Mouse (Mus musculus) heart, embryonic 15.5 days (tissue): ENCODE results near the gene Zfhx2. TPM values are rescaled to one million over a fixed set of nuclear protein-coding genes. Genes with fewer than 3 reads are reported as not detected.
A peak's percentile ranks its signal among the peaks of the same experiment; 100 is the strongest.

Experiments
- ATAC-seq: fragments of 200-750 bp; cut with Nextera tagmentation; replicated peaks from 2 replicates; pipeline ENCODE4 v1.8.0; 2017; ENCODE audit warnings: low read depth, moderate TSS enrichment; ENCODE audit not compliant: insufficient number of reproducible peaks, insufficient read depth, low FRiP score
- H3K27ac ChIP-seq: fragments of 300-500 bp; sonication (generic); 2 replicates; pipeline ENCODE4 v1.5.1; 2015; ENCODE audit warnings: mild to moderate bottlenecking, inconsistent platforms
- H3K27me3 ChIP-seq: fragments of 300-500 bp; sonication (generic); 2 replicates; pipeline ENCODE4 v1.6.1; 2015; ENCODE audit warnings: inconsistent platforms
- H3K36me3 ChIP-seq: fragments of 300-500 bp; sonication (generic); 2 replicates; pipeline ENCODE4 v1.6.1; 2015; ENCODE audit warnings: mild to moderate bottlenecking, inconsistent platforms
- H3K4me1 ChIP-seq: fragments of 300-500 bp; sonication (generic); replicated peaks from 2 replicates; pipeline ENCODE4 v1.6.1; 2015; ENCODE audit warnings: inconsistent platforms
- H3K4me2 ChIP-seq: fragments of 300-500 bp; sonication (generic); 2 replicates; pipeline ENCODE4 v1.6.1; 2015; ENCODE audit warnings: inconsistent platforms, mild to moderate bottlenecking, moderate library complexity
- H3K4me3 ChIP-seq: fragments of 300-500 bp; sonication (generic); 2 replicates; pipeline ENCODE4 v1.5.1; 2015; ENCODE audit warnings: mild to moderate bottlenecking, inconsistent platforms
- H3K9ac ChIP-seq: fragments of 300-500 bp; sonication (generic); 2 replicates; pipeline ENCODE4 v1.6.1; 2015; ENCODE audit warnings: mild to moderate bottlenecking, inconsistent platforms
- H3K9me3 ChIP-seq: fragments of 300-500 bp; sonication (generic); replicated peaks from 2 replicates; pipeline ENCODE4 v1.6.1; 2016; ENCODE audit warnings: inconsistent platforms
- WGBS: fragments of 180-500 bp; shearing (Covaris S2); methylation state at CpG from one replicate; pipeline ENCODE4 v1.1.7; 2015; ENCODE audit warnings: mixed read lengths; 5-methylcytosine and 5-hydroxymethylcytosine counted together
- polyA plus RNA-seq: library from polyadenylated mRNA; unstranded; fragments of >200 nt; fragmentation: Nextera tagmentation; extraction: Ambion mirVana; gene quantifications from 2 replicates; pipeline ENCODE4 v1.2.1, GENCODE M21; 2015

The Zfhx2 gene
- polyA plus RNA-seq, 1 experiment from 2014 or later, result 2.6 TPM

- H3K4me2 ChIP-seq, result no peak overlapping the region
- no peak overlapping the region for H3K4me3 ChIP-seq
- no peaks in the 10 kb centered on the region for H3K9me3 ChIP-seq
These were observed 63.7 kb downstream of the Zfhx2 start for GRCm38 (mm10) chr14:55028333-55028835.

DNA sequence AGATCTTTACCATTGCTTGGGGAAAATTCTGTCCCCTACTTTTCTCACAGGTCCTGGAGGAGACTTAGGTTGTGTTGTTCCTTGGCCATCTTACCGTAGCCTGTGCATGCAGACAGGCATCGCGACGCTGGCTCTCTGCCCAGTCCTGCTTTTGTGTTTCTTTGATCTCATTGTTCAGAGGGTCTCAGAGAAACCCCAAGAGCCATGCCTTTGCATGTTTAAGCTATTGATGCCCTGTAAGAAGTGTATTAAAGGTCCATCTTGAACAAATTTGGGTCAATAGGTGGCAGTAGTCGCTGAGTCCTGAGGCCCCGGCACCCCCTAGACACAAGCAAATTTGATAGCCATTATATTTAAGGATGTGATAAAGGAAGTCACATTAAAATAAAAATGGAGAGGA is 64.5 kb downstream of the Zfhx2 start:
- no peak overlapping the region for H3K4me3 ChIP-seq
- peaks cover 7% of the 10 kb centered on the region for H3K4me1 ChIP-seq
- no peak overlapping the region for H3K27ac ChIP-seq
- no peak overlapping the region for H3K4me2 ChIP-seq
- 27% methylated on average over 6 of the region's 6 CpGs for WGBS
- no peaks in the 10 kb centered on the region for H3K9me3 ChIP-seq
- ATAC-seq, result no peak
- peaks cover 18% of the 10 kb centered on the region for H3K36me3 ChIP-seq
- H3K27me3 ChIP-seq, result 0 out of 2 replicates have a peak, but pooled peaks cover 3% of the 10 kb centered on the region
- no peak overlapping the region for H3K9ac ChIP-seq

More at GRCm38 (mm10) chr14:55028333-55028835, 63.7 kb downstream of the Zfhx2 start:
- H3K4me1 ChIP-seq, result peaks cover 7% of the 10 kb centered on the region
- no peak for ATAC-seq
- H3K9ac ChIP-seq, result no peak overlapping the region
- WGBS, result 25% methylated on average over 5 of the region's 5 CpGs
- H3K27ac ChIP-seq, result no peak overlapping the region
- peaks cover 11% of the 10 kb centered on the region; the same call in 1 of the 2 replicates for H3K36me3 ChIP-seq
- 0 out of 2 replicates have a peak, but pooled peaks cover 3% of the 10 kb centered on the region for H3K27me3 ChIP-seq

GRCm38 (mm10) chr14:55027251-55027650 is 64.9 kb downstream of the Zfhx2 start:
- 7% methylated on average over 5 of the region's 5 CpGs for WGBS

DNA sequence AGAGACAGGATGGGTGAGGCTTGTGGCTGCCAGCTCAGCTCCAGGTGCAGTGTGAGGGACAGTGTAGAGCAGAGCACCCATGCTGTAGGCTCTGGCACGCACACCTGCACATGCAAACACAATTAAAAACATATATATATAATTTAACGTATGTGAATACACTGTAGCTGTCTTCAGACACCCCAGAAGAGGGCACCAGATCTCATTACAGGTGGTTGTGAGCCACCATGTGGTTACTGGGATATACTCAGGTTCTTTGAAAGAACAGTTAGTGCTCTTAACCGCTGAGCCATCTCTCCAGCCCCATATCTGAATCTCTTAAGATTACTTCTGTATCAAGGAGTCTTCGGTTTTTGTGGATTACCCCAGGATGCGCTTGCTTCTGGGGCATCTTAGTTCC is 66.6 kb downstream of the Zfhx2 start:
- no peak for ATAC-seq
- Histone ChIP-seq H3K9ac (no peak overlapping the region), H3K27ac (no peak overlapping the region), H3K9me3 (no peaks in the 10 kb centered on the region), H3K27me3 (0 out of 2 replicates have a peak, but pooled peaks cover 3% of the 10 kb centered on the region), H3K4me2 (no peak overlapping the region), H3K4me3 (no peak overlapping the region), H3K4me1 (peaks cover 7% of the 10 kb centered on the region), H3K36me3 (peaks cover 38% of the 10 kb centered on the region)
- 75% methylated on average over 5 of the region's 5 CpGs for WGBS

More at GRCm38 (mm10) chr14:55027251-55027650, 64.9 kb downstream of the Zfhx2 start:
- no peak overlapping the region for H3K4me3 ChIP-seq
- no peak for ATAC-seq
- H3K36me3 ChIP-seq, result peaks cover 22% of the 10 kb centered on the region
- H3K9ac ChIP-seq, result no peak overlapping the region
- no peak overlapping the region for H3K27ac ChIP-seq
- H3K4me1 ChIP-seq, result peaks cover 7% of the 10 kb centered on the region
- H3K9me3 ChIP-seq, result no peaks in the 10 kb centered on the region
- 0 out of 2 replicates have a peak, but pooled peaks cover 3% of the 10 kb centered on the region for H3K27me3 ChIP-seq
- H3K4me2 ChIP-seq, result no peak overlapping the region

GRCm38 (mm10) chr14:55024236-55024635 is 67.9 kb downstream of the Zfhx2 start:
- Histone ChIP-seq H3K4me2 (no peak overlapping the region), H3K27me3 (0 out of 2 replicates have a peak, but pooled peaks cover 3% of the 10 kb centered on the region), H3K9me3 (no peaks in the 10 kb centered on the region), H3K9ac (no peak overlapping the region), H3K27ac (no peak overlapping the region), H3K4me3 (no peak overlapping the region), H3K36me3 (peaks cover 38% of the 10 kb centered on the region), H3K4me1 (peaks cover 7% of the 10 kb centered on the region)
- 62% methylated on average over 7 of the region's 7 CpGs for WGBS
- ATAC-seq, result no peak

GRCm38 (mm10) chr14:55023011-55023410 is 69.1 kb downstream of the Zfhx2 start:
- ATAC-seq, result no peak
- H3K4me1 ChIP-seq, result peaks cover 4% of the 10 kb centered on the region; the same call in 1 of the 2 replicates
- no peak overlapping the region for H3K27ac ChIP-seq
- H3K27me3 ChIP-seq, result no peaks in the 10 kb centered on the region
- no peak overlapping the region for H3K9ac ChIP-seq
- H3K9me3 ChIP-seq, result no peaks in the 10 kb centered on the region
- H3K36me3 ChIP-seq, result peaks cover 43% of the 10 kb centered on the region
- H3K4me2 ChIP-seq, result no peak overlapping the region
- WGBS, result 89% methylated on average over 15 of the region's 15 CpGs
- no peak overlapping the region for H3K4me3 ChIP-seq

- Histone ChIP-seq H3K36me3 (peaks cover 54% of the 10 kb centered on the region), H3K4me3 (no peak overlapping the region), H3K9me3 (no peaks in the 10 kb centered on the region), H3K27me3 (no peaks in the 10 kb centered on the region), H3K4me2 (no peak overlapping the region), H3K9ac (no peak overlapping the region), H3K27ac (no peak overlapping the region), H3K4me1 (peaks cover 3% of the 10 kb centered on the region; the same call in 1 of the 2 replicates)
- WGBS, result 91% methylated on average over 9 of the region's 9 CpGs
- ATAC-seq, result no peak
These were observed 71.7 kb downstream of the Zfhx2 start for GRCm38 (mm10) chr14:55020394-55020793.

GRCm38 (mm10) chr14:55016876-55017275 is 75.2 kb downstream of the Zfhx2 start:
- H3K9me3 ChIP-seq, result no peaks in the 10 kb centered on the region
- peaks cover 29% of the 10 kb centered on the region for H3K36me3 ChIP-seq
- H3K27ac ChIP-seq, result no peak overlapping the region
- no peak overlapping the region for H3K9ac ChIP-seq
- peaks cover 3% of the 10 kb centered on the region; the same call in 1 of the 2 replicates for H3K4me1 ChIP-seq
- H3K4me2 ChIP-seq, result no peak overlapping the region
- no peak for ATAC-seq
- no peak overlapping the region for H3K4me3 ChIP-seq
- WGBS, result 89% methylated on average over 16 of the region's 16 CpGs
- no peaks in the 10 kb centered on the region for H3K27me3 ChIP-seq

DNA sequence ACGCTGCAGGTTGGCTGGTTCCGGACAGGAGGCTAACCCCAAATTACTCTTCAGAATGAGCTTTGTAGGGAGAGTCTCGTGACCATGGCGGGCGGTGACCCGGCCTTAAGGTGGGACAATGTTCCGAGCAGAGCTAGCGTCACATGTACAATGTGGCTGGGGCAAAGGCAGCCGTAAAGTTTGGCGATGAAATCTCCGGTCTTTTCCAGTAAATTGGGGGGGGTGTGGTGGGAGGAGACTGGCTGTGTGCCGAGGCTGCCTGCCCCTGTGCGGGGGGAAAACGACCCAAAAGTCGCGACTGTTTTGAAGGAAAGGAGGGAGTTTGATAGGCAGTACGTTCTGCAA is 76.4 kb downstream of the Zfhx2 start:
- peaks cover 3% of the 10 kb centered on the region; the same call in 1 of the 2 replicates for H3K4me1 ChIP-seq
- under 1% methylated on average over 17 of the region's 17 CpGs for WGBS
- H3K4me3 ChIP-seq, result peak overlapping the region; percentile 78
- H3K27ac ChIP-seq, result peak overlapping the region; percentile 74
- no peaks in the 10 kb centered on the region for H3K9me3 ChIP-seq
- no peak; the same call in 1 of the 2 replicates for ATAC-seq
- peak overlapping the region; percentile 71 for H3K4me2 ChIP-seq
- H3K36me3 ChIP-seq, result peaks cover 18% of the 10 kb centered on the region
- peak overlapping the region; percentile 79 for H3K9ac ChIP-seq
- no peaks in the 10 kb centered on the region for H3K27me3 ChIP-seq

GRCm38 (mm10) chr14:55014991-55015766 is 76.9 kb downstream of the Zfhx2 start, which contains the start of gene Ngdn:
Gene Ngdn (plus strand): TSS chr14:55015454.
- Histone ChIP-seq H3K4me1 (peaks cover 4% of the 10 kb centered on the region; the same call in 1 of the 2 replicates), H3K9me3 (no peaks in the 10 kb centered on the region), H3K27ac (peak within 1 kb of the TSS; percentile 95), H3K4me2 (peak within 1 kb of the TSS; percentile 75), H3K36me3 (peaks cover 17% of the 10 kb centered on the region), H3K9ac (peak within 1 kb of the TSS; percentile 79), H3K27me3 (no peaks in the 10 kb centered on the region), H3K4me3 (peak within 1 kb of the TSS; percentile 78)
- peak; percentile 94 for ATAC-seq
- under 1% methylated on average over 36 of the region's 36 CpGs for WGBS

DNA sequence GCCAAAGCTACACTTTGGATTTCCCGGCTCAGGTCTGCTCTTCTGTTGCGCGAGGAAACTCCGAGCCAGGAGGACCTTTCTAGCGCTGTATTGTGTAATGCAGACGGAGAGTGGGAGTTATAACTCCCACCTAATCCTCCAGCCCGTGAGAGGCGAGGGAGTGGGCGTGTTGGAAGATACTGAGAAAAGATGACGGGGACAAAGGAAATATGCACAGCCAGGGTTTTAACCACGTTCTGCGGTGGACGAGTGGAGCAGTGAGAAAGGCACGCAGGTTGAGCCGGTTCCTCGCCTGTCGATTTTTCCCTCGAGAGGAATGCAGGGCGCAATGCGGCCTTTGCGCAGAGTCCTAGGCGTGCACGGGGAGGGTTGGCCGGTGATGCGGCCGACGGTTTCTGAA is 77.5 kb downstream of the Zfhx2 start:
- Histone ChIP-seq H3K27me3 (no peaks in the 10 kb centered on the region), H3K9ac (peak overlapping the region; percentile 68), H3K4me2 (peak overlapping the region; percentile 75), H3K4me3 (peak overlapping the region; percentile 56), H3K36me3 (peaks cover 17% of the 10 kb centered on the region), H3K9me3 (no peaks in the 10 kb centered on the region), H3K27ac (peak overlapping the region; percentile 95), H3K4me1 (peaks cover 9% of the 10 kb centered on the region)
- ATAC-seq, result peak; percentile 41
- WGBS, result under 1% methylated on average over 27 of the region's 27 CpGs
